Mouse (Mus musculus) stomach, embryonic 14.5 days (tissue): ENCODE measurements around the gene Hydin. TPM values are rescaled to one million over a fixed set of nuclear protein-coding genes. Genes with fewer than 3 reads are reported as not detected.
"Not testable (repeated sequence)": the region's sequence is repeated elsewhere in the genome, so short reads cannot be mapped to it uniquely, and the experiment has no call there.

ENCODE experiments used
- ATAC-seq: fragments of 200-750 bp; cut with Nextera tagmentation; 2 replicates; pipeline ENCODE4 v1.8.0; 2017; ENCODE audit warnings: low read depth, moderate TSS enrichment; ENCODE audit not compliant: insufficient number of reproducible peaks, insufficient read depth, low FRiP score
- H3K27ac ChIP-seq: fragments of 300-500 bp; sonication (generic); 2 replicates; pipeline ENCODE4 v1.5.1; 2014; ENCODE audit warnings: mild to moderate bottlenecking, low read length, moderate library complexity, mixed read lengths
- H3K27me3 ChIP-seq: fragments of 300-500 bp; sonication (generic); 2 replicates; pipeline ENCODE4 v1.6.1; 2014; ENCODE audit warnings: low read length, control low read depth, mixed read lengths; ENCODE audit not compliant: control insufficient read depth, insufficient read depth
- H3K36me3 ChIP-seq: fragments of 300-500 bp; sonication (generic); 2 replicates; pipeline ENCODE4 v1.6.1; 2014; ENCODE audit warnings: mild to moderate bottlenecking, control low read depth, low read length, moderate library complexity, mixed read lengths; ENCODE audit not compliant: control insufficient read depth, insufficient read depth
- H3K4me1 ChIP-seq: fragments of 300-500 bp; sonication (generic); 2 replicates; pipeline ENCODE4 v1.6.1; 2014; ENCODE audit warnings: low read length, control low read depth, mixed read lengths; ENCODE audit not compliant: control insufficient read depth, insufficient read depth
- H3K4me2 ChIP-seq: fragments of 300-500 bp; sonication (generic); replicated peaks from 2 replicates; pipeline ENCODE4 v1.6.1; 2014; ENCODE audit warnings: low read depth, low read length, control low read depth
- H3K4me3 ChIP-seq: fragments of 300-500 bp; sonication (generic); 2 replicates; pipeline ENCODE4 v1.5.1; 2014; ENCODE audit warnings: low read depth, low read length, control low read depth
- H3K9ac ChIP-seq: fragments of 300-500 bp; sonication (generic); replicated peaks from 2 replicates; pipeline ENCODE4 v1.6.1; 2014; ENCODE audit warnings: low read depth, mild to moderate bottlenecking, control low read depth, low read length, moderate library complexity, mixed read lengths
- H3K9me3 ChIP-seq: fragments of 300-500 bp; sonication (generic); 2 replicates; pipeline ENCODE4 v1.6.1; 2016; ENCODE audit warnings: low read depth, low read length, control low read depth; ENCODE audit not compliant: control insufficient read depth
- WGBS: fragments of 180-500 bp; shearing (Covaris S2); extraction: QIAGEN DNeasy Blood & Tissue Kit; methylation state at CpG from one replicate; pipeline ENCODE4 v1.1.7; 2014; 5-methylcytosine and 5-hydroxymethylcytosine counted together
- polyA plus RNA-seq: library from polyadenylated mRNA; unstranded; fragments of >200 nt; fragmentation: Nextera tagmentation; extraction: Ambion mirVana; gene quantifications from 2 replicates; pipeline ENCODE4 v1.2.1, GENCODE M21; 2014

Gene Hydin
- polyA plus RNA-seq, 1 experiment from 2014 or later, result 0.51 TPM

GRCm38 (mm10) chr8:110345697-110346394 is 79.1 kb downstream of the Hydin start:
- Histone ChIP-seq H3K27ac (no peak overlapping the region), H3K27me3 (no peaks in the 10 kb centered on the region), H3K9ac (no peak overlapping the region), H3K4me3 (no peak overlapping the region), H3K9me3 (no peaks in the 10 kb centered on the region), H3K4me1 (no peaks in the 10 kb centered on the region), H3K4me2 (no peak overlapping the region), H3K36me3 (no peaks in the 10 kb centered on the region)
- WGBS, result 72% methylated on average over 12 of the region's 12 CpGs
- no peak for ATAC-seq

- no peaks in the 10 kb centered on the region for H3K9me3 ChIP-seq
- no peaks in the 10 kb centered on the region for H3K27me3 ChIP-seq
- ATAC-seq, result no peak
- H3K9ac ChIP-seq, result no peak overlapping the region
- no peak overlapping the region for H3K4me2 ChIP-seq
- H3K4me1 ChIP-seq, result no peaks in the 10 kb centered on the region
- no peak overlapping the region for H3K4me3 ChIP-seq
- 82% methylated on average over 1 of the region's 1 CpGs for WGBS
- H3K36me3 ChIP-seq, result no peaks in the 10 kb centered on the region
- no peak overlapping the region for H3K27ac ChIP-seq
Observed at GRCm38 (mm10) chr8:110346915-110347314, 80.1 kb downstream of the Hydin start.

GRCm38 (mm10) chr8:110350725-110351124 is 83.9 kb downstream of the Hydin start:
- H3K4me2 ChIP-seq, result no peak overlapping the region
- no peaks in the 10 kb centered on the region for H3K36me3 ChIP-seq
- ATAC-seq, result no peak
- no peaks in the 10 kb centered on the region for H3K4me1 ChIP-seq
- H3K27me3 ChIP-seq, result no peaks in the 10 kb centered on the region
- no peak overlapping the region for H3K9ac ChIP-seq
- 82% methylated on average over 3 of the region's 3 CpGs for WGBS
- no peak overlapping the region for H3K27ac ChIP-seq
- H3K9me3 ChIP-seq, result no peaks in the 10 kb centered on the region
- no peak overlapping the region for H3K4me3 ChIP-seq

GRCm38 (mm10) chr8:110351909-110352308 is 85.1 kb downstream of the Hydin start:
- no peaks in the 10 kb centered on the region for H3K36me3 ChIP-seq
- no peak overlapping the region for H3K27ac ChIP-seq
- H3K4me3 ChIP-seq, result no peak overlapping the region
- no peaks in the 10 kb centered on the region for H3K4me1 ChIP-seq
- no peaks in the 10 kb centered on the region for H3K27me3 ChIP-seq
- no peak overlapping the region for H3K4me2 ChIP-seq
- WGBS, result 86% methylated on average over 5 of the region's 5 CpGs
- no peak overlapping the region for H3K9ac ChIP-seq
- ATAC-seq, result no peak
- H3K9me3 ChIP-seq, result no peaks in the 10 kb centered on the region

GRCm38 (mm10) chr8:110362975-110363374 is 96.2 kb downstream of the Hydin start:
- Histone ChIP-seq H3K4me2 (no peak overlapping the region), H3K27me3 (no peaks in the 10 kb centered on the region), H3K36me3 (no peaks in the 10 kb centered on the region), H3K4me3 (no peak overlapping the region), H3K9me3 (no peaks in the 10 kb centered on the region), H3K4me1 (no peaks in the 10 kb centered on the region), H3K27ac (no peak overlapping the region), H3K9ac (no peak overlapping the region)
- ATAC-seq, result no peak
- 77% methylated on average over 4 of the region's 4 CpGs for WGBS

- H3K9ac ChIP-seq, result no peak overlapping the region
- H3K36me3 ChIP-seq, result no peaks in the 10 kb centered on the region
- no peak overlapping the region for H3K4me3 ChIP-seq
- H3K9me3 ChIP-seq, result no peaks in the 10 kb centered on the region
- no peaks in the 10 kb centered on the region for H3K27me3 ChIP-seq
- no peak overlapping the region for H3K27ac ChIP-seq
- H3K4me2 ChIP-seq, result no peak overlapping the region
- no peaks in the 10 kb centered on the region for H3K4me1 ChIP-seq
- no peak for ATAC-seq
- WGBS, result 84% methylated on average over 13 of the region's 13 CpGs
Observed at GRCm38 (mm10) chr8:110372836-110373235, 106.1 kb downstream of the Hydin start.

GRCm38 (mm10) chr8:110373695-110374094 is 106.9 kb downstream of the Hydin start:
- Histone ChIP-seq H3K4me2 (no peak overlapping the region), H3K27me3 (no peaks in the 10 kb centered on the region), H3K4me3 (no peak overlapping the region), H3K4me1 (no peaks in the 10 kb centered on the region), H3K36me3 (no peaks in the 10 kb centered on the region), H3K27ac (no peak overlapping the region), H3K9me3 (no peaks in the 10 kb centered on the region), H3K9ac (no peak overlapping the region)
- ATAC-seq, result no peak
- WGBS, result 88% methylated on average over 4 of the region's 4 CpGs

- H3K4me1 ChIP-seq, result no peaks in the 10 kb centered on the region
- no peak for ATAC-seq
- H3K9ac ChIP-seq, result no peak overlapping the region
- H3K4me3 ChIP-seq, result no peak overlapping the region
- H3K4me2 ChIP-seq, result no peak overlapping the region
- H3K36me3 ChIP-seq, result no peaks in the 10 kb centered on the region
- H3K9me3 ChIP-seq, result no peaks in the 10 kb centered on the region
- WGBS, result 60% methylated on average over 8 of the region's 8 CpGs
- no peaks in the 10 kb centered on the region for H3K27me3 ChIP-seq
- H3K27ac ChIP-seq, result no peak overlapping the region
Observed at GRCm38 (mm10) chr8:110382751-110383150, 116.0 kb downstream of the Hydin start.

GRCm38 (mm10) chr8:110384632-110385031 is 117.9 kb downstream of the Hydin start:
- H3K27me3 ChIP-seq, H3K9ac ChIP-seq, H3K27ac ChIP-seq, ATAC-seq, H3K4me3 ChIP-seq, H3K9me3 ChIP-seq, H3K4me1 ChIP-seq, H3K36me3 ChIP-seq, H3K4me2 ChIP-seq: not testable (repeated sequence)
- 88% methylated on average over 6 of the region's 6 CpGs for WGBS
